ENCODE assay signal across 13 mouse cellular contexts in genomic region chr9:111221580-111221979, GRCm38 (mm10).
"Had no signal": no experiment of that assay in that cellular context is flagged by ENCODE, and none has a peak within 500 bp of the region (broad histone marks: within the 10 kb centered on the region; RNA-seq: fewer than 3 reads in every experiment).

No protein-coding gene starts in this region.

- DNase-seq: liver, postnatal 0 days; lung, adult 2 months; lung, postnatal 14 days; lung, postnatal 36 days; right cerebral cortex, postnatal 25 days; right cerebral cortex, postnatal 4 days; spleen, adult 18-20 months; thymus, adult 18-20 months; thymus, postnatal 14 days; thymus, postnatal 36 days had no signal

- ATAC-seq: liver, postnatal 0 days; lung, postnatal 0 days; midbrain, embryonic 13.5 days; midbrain, embryonic 15.5 days had no signal
